24 mouse cellular contexts compared by ENCODE assay signal in the genomic region with DNA sequence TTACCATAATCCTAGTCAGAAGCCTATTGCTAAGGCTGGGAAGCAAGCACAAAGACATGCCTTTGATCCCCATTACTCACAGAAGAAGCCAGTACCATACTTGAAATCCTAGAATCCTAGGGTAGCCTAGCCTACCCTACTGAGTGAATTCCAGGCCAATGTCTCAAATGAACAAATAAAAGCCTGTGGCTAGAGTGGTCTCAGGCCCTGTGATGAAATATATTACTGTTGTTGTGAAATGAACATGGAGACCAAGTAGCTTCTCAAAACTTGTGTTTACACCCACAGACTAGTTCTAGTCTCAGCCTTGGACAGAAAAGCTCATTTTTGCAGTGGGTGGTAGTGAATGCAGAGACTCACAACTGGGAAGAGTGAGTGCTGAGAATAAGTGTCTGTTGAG. TPM values are rescaled to one million over a fixed set of nuclear protein-coding genes. Genes with fewer than 3 reads are reported as not detected.
"Had no signal": no experiment of that assay in that cellular context is flagged by ENCODE, and none has a peak within 500 bp of the region (broad histone marks: within the 10 kb centered on the region; RNA-seq: fewer than 3 reads in every experiment).

No protein-coding gene starts in this region.

- DNase-seq: heart, postnatal 10 days; heart, postnatal 14 days; heart, postnatal 36 days; heart, postnatal 4 days; kidney, adult 11 months; kidney, adult 18-20 months; kidney, adult 2 months; kidney, adult 8-10 months; kidney, adult 9 months; kidney, postnatal 10 days; kidney, postnatal 14 days; kidney, postnatal 25 days; kidney, postnatal 36 days; kidney, postnatal 4 days; layer of hippocampus, adult 9-11 months; layer of hippocampus, postnatal 36 days had no signal

- ATAC-seq: hindbrain, embryonic 16.5 days; hindbrain, postnatal 0 days; inflammation-experienced regulatory T-cells, adult 6 months; intestine, embryonic 15.5 days; intestine, embryonic 16.5 days; intestine, postnatal 0 days had no signal

RNA-seq across cellular contexts. Expression of gene Klhl31, which starts 60.0 kb away (rescaled TPM):
- total RNA-seq: hematopoietic stem cell, adult 5-6 weeks; layer of hippocampus, adult 18-20 months had no signal
